Mouse (Mus musculus) bone marrow macrophage, adult 2 months (primary cell): ENCODE results near the gene Golga1. TPM values are rescaled to one million over a fixed set of nuclear protein-coding genes. Genes with fewer than 3 reads are reported as not detected.
"Not testable (repeated sequence)": the region's sequence is repeated elsewhere in the genome, so short reads cannot be mapped to it uniquely, and the experiment has no call there.

Experiments
- H3K27ac ChIP-seq: 2 replicates; pipeline ENCODE4 v1.5.1; 2012; ENCODE audit warnings: low read depth, low read length; ENCODE audit not compliant: insufficient read depth
- H3K4me1 ChIP-seq: 2 replicates; pipeline ENCODE4 v1.6.1; 2012; ENCODE audit warnings: low read length; ENCODE audit not compliant: control insufficient read depth, insufficient read depth
- H3K4me3 ChIP-seq: 2 replicates; pipeline ENCODE4 v1.5.1; 2012; ENCODE audit warnings: mild to moderate bottlenecking, low read length, moderate library complexity; ENCODE audit not compliant: insufficient read depth
- CTCF ChIP-seq: IDR thresholded peaks from 2 replicates; pipeline ENCODE4 v1.5.1; 2012; ENCODE audit warnings: low read depth, mild to moderate bottlenecking, low read length, moderate library complexity
- POLR2A ChIP-seq: IDR thresholded peaks from 2 replicates; pipeline ENCODE4 v1.6.1; 2012; ENCODE audit warnings: mild to moderate bottlenecking, low read depth, low read length, borderline replicate concordance
- polyA plus RNA-seq: library from polyadenylated mRNA; stranded (reverse); fragments of >200 nt; gene quantifications from 2 replicates; pipeline ENCODE4 v1.2.4, GENCODE M21; 2012; ENCODE audit not compliant: missing spikeins, insufficient read depth, insufficient read length

Gene Golga1
- polyA plus RNA-seq, 1 experiment, result 19.3 TPM

DNA sequence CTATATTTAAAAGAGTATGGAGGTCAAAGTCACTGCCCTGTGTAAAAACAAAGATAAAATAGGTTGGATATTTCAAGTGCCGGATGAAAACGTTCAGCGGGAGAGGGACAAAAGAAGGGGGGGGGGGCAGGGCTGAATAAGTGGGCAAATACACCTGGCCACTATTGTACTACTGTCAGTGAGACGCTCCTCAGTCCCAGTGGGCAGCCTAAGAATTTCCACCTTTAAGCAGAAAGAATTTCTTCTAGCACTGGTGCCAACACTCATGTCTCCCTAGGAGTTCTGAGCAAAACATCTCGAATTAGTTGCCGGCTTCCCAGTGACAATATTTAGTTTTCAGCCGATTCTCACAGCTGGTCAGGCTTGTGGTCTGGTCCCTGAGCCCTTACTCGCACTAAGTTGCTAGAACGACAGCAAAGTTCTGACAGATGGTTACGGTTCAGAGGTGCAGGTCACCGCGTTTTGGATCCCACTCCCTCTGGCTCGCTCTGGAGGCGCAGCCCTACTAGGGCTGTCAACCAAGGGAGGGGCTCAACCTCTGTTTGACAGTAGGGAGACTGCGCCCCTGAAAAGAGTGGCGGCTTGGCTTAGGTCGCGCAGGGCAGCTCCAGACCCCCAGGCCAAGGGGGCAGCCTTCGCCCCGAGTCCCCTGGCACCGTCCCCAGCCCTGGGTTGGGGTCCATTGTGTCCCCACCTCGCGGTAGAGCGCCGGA lies 498 bp downstream of the Golga1 start:
- peak overlapping the region; percentile 39; the same call in 1 of the 2 replicates for H3K27ac ChIP-seq
- H3K4me3 ChIP-seq, result peak overlapping the region; percentile 93
- TF ChIP-seq POLR2A (no peak), CTCF (no peak)
- H3K4me1 ChIP-seq, result 0 out of 2 replicates have a peak, but pooled peaks cover 4% of the 10 kb centered on the region

DNA sequence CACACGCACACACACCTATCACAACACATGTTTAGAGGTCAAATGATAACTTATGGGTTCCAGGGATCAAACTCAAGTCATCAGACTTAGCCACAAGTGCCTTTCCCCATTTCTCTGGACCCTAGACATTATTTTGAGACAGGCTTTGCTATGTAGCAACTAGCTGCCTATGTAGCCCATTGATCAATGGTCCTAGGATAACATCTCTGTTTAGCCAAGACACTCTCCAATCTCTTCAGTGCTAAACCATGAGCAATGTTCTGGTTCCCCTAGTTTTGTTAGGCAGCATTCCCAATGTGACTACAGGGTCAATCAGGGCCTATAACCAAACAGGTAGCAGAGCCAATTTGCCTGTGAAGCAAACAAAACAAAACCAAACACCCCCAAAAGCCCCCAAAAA lies 16.8 kb downstream of the Golga1 start:
- Histone ChIP-seq H3K27ac (no peak overlapping the region), H3K4me1 (no peaks in the 10 kb centered on the region), H3K4me3 (no peak overlapping the region)
- TF ChIP-seq CTCF (no peak), POLR2A (no peak)

DNA sequence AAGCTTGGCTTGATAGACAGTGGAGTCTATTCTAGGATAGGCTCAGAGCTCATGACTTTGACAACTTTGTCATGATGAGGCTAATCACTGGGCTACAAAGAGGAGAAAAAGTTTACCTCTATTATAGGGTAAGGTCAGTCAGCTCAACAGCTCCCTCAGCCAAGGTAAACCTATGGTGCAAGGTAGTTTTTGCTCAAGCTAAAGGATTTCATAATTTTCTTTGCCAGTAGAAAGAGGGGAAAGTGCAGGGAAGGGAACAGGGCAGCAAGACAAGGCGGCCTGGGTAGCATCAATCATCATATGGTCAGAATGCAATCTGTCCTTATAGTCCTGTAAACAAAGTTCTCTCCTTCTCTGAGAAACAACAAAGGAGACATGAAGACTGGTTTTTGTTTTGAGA lies 25.1 kb downstream of the Golga1 start:
- TF ChIP-seq POLR2A, result no peak
- TF ChIP-seq CTCF, result no peak
- H3K27ac ChIP-seq, result no peak overlapping the region
- no peaks in the 10 kb centered on the region for H3K4me1 ChIP-seq
- no peak overlapping the region for H3K4me3 ChIP-seq

DNA sequence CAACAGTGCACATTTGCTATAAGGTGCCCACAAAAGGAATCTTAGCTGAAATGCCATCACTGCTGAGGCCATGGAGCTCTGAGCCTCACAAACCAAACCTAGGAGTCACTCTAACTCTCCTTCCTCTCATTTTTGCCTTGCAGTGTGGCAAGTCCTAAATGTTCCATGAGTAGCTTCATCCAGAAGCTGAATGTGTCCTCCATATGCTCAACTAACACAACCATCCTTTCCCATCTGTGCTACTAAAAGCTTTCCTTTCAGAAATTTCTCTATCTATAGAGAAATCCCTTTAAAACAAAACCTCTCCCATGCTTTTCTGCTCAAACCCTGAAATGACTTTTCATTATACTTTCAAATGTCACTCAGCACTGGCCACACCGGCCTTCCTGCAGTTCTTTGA lies 33.7 kb downstream of the Golga1 start:
- no peaks in the 10 kb centered on the region for H3K4me1 ChIP-seq
- no peak for TF ChIP-seq POLR2A
- no peak for TF ChIP-seq CTCF
- no peak overlapping the region for H3K27ac ChIP-seq
- no peak overlapping the region for H3K4me3 ChIP-seq

DNA sequence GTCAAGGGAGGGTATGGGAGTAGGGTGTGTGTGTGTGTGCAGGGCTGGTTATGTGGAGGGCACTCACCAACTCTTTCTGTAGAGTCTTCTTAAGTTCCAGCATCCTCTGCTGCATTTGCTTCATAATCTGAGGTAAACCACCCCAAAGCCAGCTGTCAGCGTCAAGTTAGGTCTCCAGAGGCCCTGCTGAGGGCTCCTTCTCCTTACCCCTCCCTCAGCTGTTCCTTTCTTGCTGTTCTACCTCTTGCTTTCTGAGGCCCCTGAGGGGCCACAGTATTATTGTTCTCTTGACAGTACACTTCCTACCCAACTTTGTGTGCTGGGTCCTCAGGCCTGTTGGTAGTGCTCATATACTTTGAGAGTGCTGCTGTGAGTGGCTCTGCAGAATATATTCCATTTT lies 45.3 kb downstream of the Golga1 start:
- no peak overlapping the region for H3K4me3 ChIP-seq
- no peak for TF ChIP-seq POLR2A
- no peak for TF ChIP-seq CTCF
- H3K4me1 ChIP-seq, result 0 out of 2 replicates have a peak, but pooled peaks cover 3% of the 10 kb centered on the region
- no peak overlapping the region for H3K27ac ChIP-seq

DNA sequence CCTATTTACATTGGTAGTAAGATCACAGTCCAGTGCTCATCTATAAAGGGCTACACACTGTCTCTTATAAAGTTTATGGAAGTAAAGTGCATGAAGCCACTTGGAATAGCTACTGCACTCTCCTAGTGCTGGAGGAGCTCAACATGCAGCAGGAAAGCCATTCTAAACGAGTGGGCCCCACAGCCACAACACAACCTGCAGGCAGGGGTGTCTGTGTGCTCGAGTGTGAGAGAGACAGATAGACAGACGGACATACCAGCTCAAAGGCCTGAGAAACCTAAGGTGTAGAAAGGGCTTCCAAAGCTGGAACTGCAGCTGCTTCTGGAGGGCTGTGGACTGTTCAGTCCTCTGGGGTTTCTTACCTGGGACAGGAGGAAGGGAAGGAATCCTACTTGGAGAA lies 48.8 kb downstream of the Golga1 start:
- Histone ChIP-seq H3K4me1 (peaks cover 13% of the 10 kb centered on the region), H3K4me3 (no peak overlapping the region), H3K27ac (no peak overlapping the region)
- TF ChIP-seq CTCF (no peak), POLR2A (no peak)

DNA sequence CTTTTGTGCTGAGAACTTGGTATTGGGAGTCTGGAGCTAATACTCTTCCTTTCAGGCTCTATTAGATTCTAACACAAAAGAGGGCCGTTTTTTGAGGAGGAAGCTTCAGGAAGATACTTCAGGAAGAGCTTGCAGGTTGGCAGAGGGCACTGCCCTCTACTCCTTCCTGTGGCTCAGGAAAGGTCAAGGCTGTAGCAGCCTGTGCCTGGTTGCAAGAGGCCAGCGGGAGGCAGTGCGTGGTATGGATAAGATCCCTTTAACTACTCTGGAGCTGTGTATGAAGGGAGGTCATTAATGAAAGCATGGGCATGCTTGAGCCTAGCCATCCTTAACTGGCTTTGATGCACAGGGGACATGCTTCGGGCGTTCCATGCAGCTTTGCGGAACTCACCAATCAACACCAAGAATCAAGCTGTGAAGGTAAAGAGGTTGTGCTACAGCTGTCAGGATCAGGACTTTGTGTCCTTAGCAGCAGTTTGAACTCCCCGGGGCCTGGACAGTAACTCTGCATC lies 52.5 kb downstream of the Golga1 start:
- no peak overlapping the region for H3K4me3 ChIP-seq
- H3K27ac ChIP-seq, result no peak overlapping the region
- H3K4me1 ChIP-seq, result peaks cover 35% of the 10 kb centered on the region
- TF ChIP-seq CTCF (no peak), POLR2A (no peak)

DNA sequence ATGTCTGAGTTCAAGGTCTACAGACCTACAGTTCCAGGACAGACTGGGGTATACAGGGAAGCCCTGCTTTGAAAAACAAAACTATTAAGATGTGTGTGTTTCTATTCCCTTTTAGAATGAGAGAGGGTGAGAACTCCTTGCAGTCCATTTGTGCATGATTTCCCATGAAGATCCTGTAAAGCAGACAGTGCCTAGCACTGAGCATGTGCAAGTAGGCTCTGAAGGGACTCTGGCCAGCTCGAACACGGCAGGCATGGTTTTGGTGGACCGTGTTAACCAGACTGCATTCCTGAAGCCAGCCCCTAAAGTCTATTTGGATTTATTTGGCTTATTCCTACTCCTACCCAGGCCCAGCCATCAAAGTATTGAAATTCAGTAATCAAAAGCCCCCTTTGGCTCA lies 53.4 kb downstream of the Golga1 start:
- no peak for TF ChIP-seq CTCF
- no peak for TF ChIP-seq POLR2A
- H3K27ac ChIP-seq, result peak overlapping the region; percentile 31
- H3K4me3 ChIP-seq, result no peak overlapping the region
- peaks cover 35% of the 10 kb centered on the region for H3K4me1 ChIP-seq

DNA sequence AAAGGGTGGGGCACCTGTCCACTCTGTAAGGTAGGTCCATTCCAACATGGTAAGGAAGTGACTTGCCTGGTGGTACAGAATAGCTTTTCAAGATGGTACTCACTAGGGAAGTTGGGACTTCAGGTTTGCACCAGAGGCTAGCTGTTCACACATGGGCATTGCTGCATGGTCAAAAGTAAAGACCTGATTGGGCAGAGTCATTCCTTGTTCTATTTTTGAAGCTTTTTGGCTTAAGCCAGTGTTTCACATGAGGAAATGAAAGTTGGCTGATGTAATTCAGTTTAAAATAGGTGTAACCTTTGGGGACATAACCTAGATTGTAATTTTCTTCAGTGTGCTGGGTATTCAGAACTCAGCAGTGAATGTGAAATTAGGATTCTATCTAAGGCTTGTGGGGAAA lies 54.1 kb downstream of the Golga1 start:
- Histone ChIP-seq H3K27ac (peak overlapping the region; percentile 53), H3K4me3 (no peak overlapping the region), H3K4me1 (peaks cover 36% of the 10 kb centered on the region)
- TF ChIP-seq CTCF, result no peak
- no peak for TF ChIP-seq POLR2A

DNA sequence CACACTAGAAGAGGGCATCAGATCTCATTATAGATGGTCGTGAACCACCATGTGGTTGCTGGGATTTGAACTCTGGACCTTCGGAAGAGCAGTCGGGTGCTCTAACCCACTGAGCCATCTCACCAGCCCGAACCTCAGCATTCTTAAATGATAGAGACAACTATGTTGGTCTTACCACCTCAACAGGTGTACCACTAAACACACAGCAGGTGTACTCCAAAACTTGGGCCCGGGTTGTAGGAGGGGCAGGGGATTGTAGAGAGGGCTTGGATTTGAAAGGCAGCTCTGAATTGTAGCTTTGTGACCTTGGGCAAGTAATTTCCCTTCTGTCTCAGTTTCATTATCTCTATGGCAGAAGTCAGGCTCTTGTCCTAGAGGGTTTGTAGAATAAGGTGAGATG lies 55.2 kb downstream of the Golga1 start:
- not testable (repeated sequence) for H3K4me3 ChIP-seq, H3K27ac ChIP-seq
- peaks cover 39% of the 10 kb centered on the region for H3K4me1 ChIP-seq
